Mouse (Mus musculus) forebrain, embryonic 16.5 days (tissue): ENCODE data around the gene Bbs9. TPM values are rescaled to one million over a fixed set of nuclear protein-coding genes. Genes with fewer than 3 reads are reported as not detected.

Source experiments
- ATAC-seq: fragments of 200-750 bp; cut with Nextera tagmentation; 2 replicates; pipeline ENCODE4 v1.8.0; 2017; ENCODE audit warnings: mild to moderate bottlenecking, moderate library complexity
- H3K27ac ChIP-seq: fragments of 300-500 bp; sonication (generic); 2 replicates; pipeline ENCODE4 v1.5.1; 2014; ENCODE audit warnings: low read length, control low read depth
- H3K27me3 ChIP-seq: fragments of 300-500 bp; sonication (generic); replicated peaks from 2 replicates; pipeline ENCODE4 v1.6.1; 2014; ENCODE audit warnings: low read length; ENCODE audit not compliant: control insufficient read depth, insufficient read depth
- H3K36me3 ChIP-seq: fragments of 300-500 bp; sonication (generic); 2 replicates; pipeline ENCODE4 v1.6.1; 2014; ENCODE audit not compliant: control insufficient read depth, insufficient read depth
- H3K4me1 ChIP-seq: fragments of 300-500 bp; sonication (generic); replicated peaks from 2 replicates; pipeline ENCODE4 v1.6.1; 2014; ENCODE audit warnings: low read length; ENCODE audit not compliant: control insufficient read depth, insufficient read depth
- H3K4me2 ChIP-seq: fragments of 300-500 bp; sonication (generic); 2 replicates; pipeline ENCODE4 v1.6.1; 2014; ENCODE audit warnings: mild to moderate bottlenecking, low read length, control low read depth
- H3K4me3 ChIP-seq: fragments of 300-500 bp; sonication (generic); replicated peaks from 2 replicates; pipeline ENCODE4 v1.5.1; 2014; ENCODE audit warnings: mild to moderate bottlenecking, low read length, control low read depth
- H3K9ac ChIP-seq: fragments of 300-500 bp; sonication (generic); replicated peaks from 2 replicates; pipeline ENCODE4 v1.6.1; 2014; ENCODE audit warnings: low read depth, low read length, control low read depth
- H3K9me3 ChIP-seq: fragments of 300-500 bp; sonication (generic); 2 replicates; pipeline ENCODE4 v1.6.1; 2016; ENCODE audit warnings: low read length; ENCODE audit not compliant: control insufficient read depth
- WGBS: fragments of 180-500 bp; shearing (Covaris S2); extraction: QIAGEN DNeasy Blood & Tissue Kit; methylation state at CpG from one replicate; pipeline ENCODE4 v1.1.7; 2014; 5-methylcytosine and 5-hydroxymethylcytosine counted together
- polyA plus RNA-seq: library from polyadenylated mRNA; unstranded; fragments of >200 nt; fragmentation: Nextera tagmentation; extraction: Ambion mirVana; gene quantifications from 2 replicates; pipeline ENCODE4 v1.2.1, GENCODE M21; 2015

Bbs9 gene
- polyA plus RNA-seq, 1 experiment from 2014 or later = 20.2 TPM

DNA sequence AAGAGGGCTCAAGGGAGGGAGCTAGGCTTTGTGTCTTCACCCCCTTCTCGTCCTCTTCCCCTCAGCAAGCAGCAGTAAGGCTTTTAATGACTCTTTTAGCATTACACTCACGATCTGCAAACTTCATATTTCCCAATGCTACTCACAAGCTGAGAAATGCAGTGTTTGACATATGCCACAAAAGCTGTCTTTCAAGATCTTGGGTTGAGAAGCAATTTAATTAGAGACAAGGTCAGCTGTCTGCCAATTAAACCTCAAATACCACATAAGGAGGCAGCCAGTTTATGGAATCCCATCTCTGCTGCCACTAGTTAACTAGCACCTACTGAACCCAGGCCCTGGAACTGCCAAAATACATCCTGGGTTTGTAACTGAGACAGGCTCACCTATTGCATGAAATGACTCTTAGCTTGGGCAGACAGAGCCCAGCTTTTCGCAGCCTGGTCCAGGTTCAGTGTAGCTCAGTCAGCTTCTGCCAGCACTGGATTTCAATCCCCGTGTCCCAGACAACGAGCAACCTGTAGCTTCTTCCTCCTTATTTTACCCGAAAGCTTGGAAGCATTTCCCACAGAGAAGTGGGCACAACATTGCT lies 278.7 kb downstream of the Bbs9 start:
- no peak for ATAC-seq
- Histone ChIP-seq H3K4me3 (no peak overlapping the region), H3K4me2 (no peak overlapping the region), H3K4me1 (peaks cover 8% of the 10 kb centered on the region), H3K36me3 (no peaks in the 10 kb centered on the region), H3K9me3 (no peaks in the 10 kb centered on the region), H3K27ac (no peak overlapping the region), H3K27me3 (no peaks in the 10 kb centered on the region), H3K9ac (no peak overlapping the region)
- 19% methylated on average over 6 of the region's 6 CpGs for WGBS

DNA sequence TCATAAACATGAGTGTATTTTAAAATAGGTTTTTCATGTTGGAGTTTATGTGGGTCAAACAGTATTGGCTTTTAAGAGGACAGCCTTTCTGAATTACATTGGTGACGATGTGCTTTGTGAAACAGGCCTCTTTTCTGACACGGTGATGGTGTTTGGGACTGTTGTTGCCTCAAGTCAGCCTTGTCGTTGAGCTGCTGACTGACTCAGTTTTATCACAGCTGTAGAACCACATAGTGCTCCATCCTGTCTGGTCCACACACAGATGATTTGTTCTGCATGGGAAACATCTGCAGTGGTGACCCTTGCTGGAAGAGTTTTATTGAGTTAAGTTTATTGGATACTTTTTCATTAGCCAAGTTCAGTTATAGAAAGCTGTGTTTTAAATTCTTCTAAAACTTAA lies 283.0 kb downstream of the Bbs9 start:
- Histone ChIP-seq H3K9me3 (no peaks in the 10 kb centered on the region), H3K4me1 (peaks cover 8% of the 10 kb centered on the region), H3K4me3 (no peak overlapping the region), H3K36me3 (no peaks in the 10 kb centered on the region), H3K27me3 (no peaks in the 10 kb centered on the region), H3K4me2 (no peak overlapping the region), H3K9ac (no peak overlapping the region), H3K27ac (no peak overlapping the region)
- 75% methylated on average over 3 of the region's 3 CpGs for WGBS
- no peak for ATAC-seq

- WGBS = 71% methylated on average over 3 of the region's 3 CpGs
Observed at GRCm38 (mm10) chr9:22759241-22759640, 283.7 kb downstream of the Bbs9 start.

GRCm38 (mm10) chr9:22760376-22760775 lies 284.9 kb downstream of the Bbs9 start:
- no peaks in the 10 kb centered on the region for H3K36me3 ChIP-seq
- no peaks in the 10 kb centered on the region for H3K27me3 ChIP-seq
- H3K9ac ChIP-seq = no peak overlapping the region
- no peak overlapping the region for H3K4me2 ChIP-seq
- no peak for ATAC-seq
- 54% methylated on average over 4 of the region's 4 CpGs for whole genome bisulfite sequencing
- H3K27ac ChIP-seq = no peak overlapping the region
- no peak overlapping the region for H3K4me3 ChIP-seq
- H3K9me3 ChIP-seq = no peaks in the 10 kb centered on the region
- no peaks in the 10 kb centered on the region for H3K4me1 ChIP-seq

More at GRCm38 (mm10) chr9:22759241-22759640, 283.7 kb downstream of the Bbs9 start:
- H3K9me3 ChIP-seq = no peaks in the 10 kb centered on the region
- no peak overlapping the region for H3K4me2 ChIP-seq
- H3K36me3 ChIP-seq = no peaks in the 10 kb centered on the region
- no peak overlapping the region for H3K4me3 ChIP-seq
- H3K27ac ChIP-seq = no peak overlapping the region
- H3K27me3 ChIP-seq = no peaks in the 10 kb centered on the region
- no peak overlapping the region for H3K9ac ChIP-seq
- no peak for ATAC-seq
- H3K4me1 ChIP-seq = 0 out of 2 replicates have a peak, but pooled peaks cover 1% of the 10 kb centered on the region

GRCm38 (mm10) chr9:22761487-22761886 lies 286.0 kb downstream of the Bbs9 start:
- no peaks in the 10 kb centered on the region for H3K27me3 ChIP-seq
- ATAC-seq = no peak
- H3K27ac ChIP-seq = no peak overlapping the region
- no peak overlapping the region for H3K4me3 ChIP-seq
- 87% methylated on average over 8 of the region's 8 CpGs for WGBS
- H3K4me1 ChIP-seq = no peaks in the 10 kb centered on the region
- no peaks in the 10 kb centered on the region for H3K9me3 ChIP-seq
- no peak overlapping the region for H3K4me2 ChIP-seq
- H3K36me3 ChIP-seq = no peaks in the 10 kb centered on the region
- no peak overlapping the region for H3K9ac ChIP-seq

DNA sequence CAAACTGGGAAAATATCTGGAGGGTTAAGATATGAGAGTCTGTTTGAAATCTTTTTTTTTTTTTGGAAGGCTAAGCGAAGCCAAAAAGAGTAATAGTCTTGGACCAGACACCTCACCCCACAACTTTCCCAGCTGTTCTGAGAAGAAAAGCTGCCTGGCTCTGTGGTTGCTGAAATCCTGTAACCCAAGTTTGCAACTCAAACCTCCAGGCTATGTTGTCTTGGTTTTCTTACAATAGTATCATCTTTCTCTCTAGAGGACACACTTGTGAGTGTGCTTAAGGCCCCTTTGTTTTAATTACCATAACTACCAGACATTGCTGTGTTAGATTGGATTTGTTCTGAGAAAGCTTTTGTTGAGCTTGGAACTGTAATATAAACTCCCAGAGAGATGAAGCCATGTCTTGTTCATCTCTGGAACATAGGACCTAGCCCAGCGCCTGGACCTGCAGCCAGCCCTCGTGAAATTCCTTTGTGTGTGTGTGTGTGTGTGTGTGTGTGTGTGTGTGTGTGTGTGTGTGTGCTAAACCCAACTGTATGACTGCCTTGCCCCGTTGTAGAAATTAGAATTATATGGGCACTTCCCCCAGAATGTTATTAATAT lies 290.2 kb downstream of the Bbs9 start:
- ATAC-seq = no peak
- 72% methylated on average over 4 of the region's 4 CpGs for WGBS
- Histone ChIP-seq H3K9me3 (no peaks in the 10 kb centered on the region), H3K4me3 (no peak overlapping the region), H3K4me2 (no peak overlapping the region), H3K4me1 (no peaks in the 10 kb centered on the region), H3K36me3 (no peaks in the 10 kb centered on the region), H3K27me3 (no peaks in the 10 kb centered on the region), H3K27ac (no peak overlapping the region), H3K9ac (no peak overlapping the region)

GRCm38 (mm10) chr9:22767154-22767553 lies 291.6 kb downstream of the Bbs9 start:
- Histone ChIP-seq H3K4me3 (no peak overlapping the region), H3K4me2 (no peak overlapping the region), H3K4me1 (no peaks in the 10 kb centered on the region), H3K27me3 (no peaks in the 10 kb centered on the region), H3K9me3 (no peaks in the 10 kb centered on the region), H3K27ac (no peak overlapping the region), H3K9ac (no peak overlapping the region), H3K36me3 (no peaks in the 10 kb centered on the region)
- 84% methylated on average over 5 of the region's 5 CpGs for WGBS
- no peak for ATAC-seq

DNA sequence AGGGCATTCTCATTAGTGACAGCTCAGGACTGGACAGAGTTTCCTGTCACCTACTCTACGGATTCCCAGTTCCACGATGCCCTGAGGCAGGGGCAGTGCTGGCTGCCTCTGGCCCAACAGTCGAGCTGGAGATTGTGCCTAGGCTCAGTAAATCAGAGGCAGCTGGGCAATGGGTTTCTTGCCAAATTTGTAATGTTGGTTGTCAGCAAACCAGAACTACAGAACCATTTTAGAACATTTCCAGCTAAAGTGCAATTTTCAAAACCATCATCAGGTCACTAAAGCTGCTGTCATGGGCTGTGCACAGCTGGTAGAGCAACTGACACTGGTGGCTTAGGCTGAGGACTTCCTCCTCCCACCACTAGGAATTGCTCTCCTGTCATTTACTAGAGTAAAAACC lies 292.3 kb downstream of the Bbs9 start:
- no peak overlapping the region for H3K9ac ChIP-seq
- no peaks in the 10 kb centered on the region for H3K27me3 ChIP-seq
- H3K27ac ChIP-seq = no peak overlapping the region
- WGBS = 73% methylated on average over 3 of the region's 3 CpGs
- no peak overlapping the region for H3K4me3 ChIP-seq
- no peak overlapping the region for H3K4me2 ChIP-seq
- H3K36me3 ChIP-seq = no peaks in the 10 kb centered on the region
- no peaks in the 10 kb centered on the region for H3K4me1 ChIP-seq
- no peaks in the 10 kb centered on the region for H3K9me3 ChIP-seq
- no peak for ATAC-seq

GRCm38 (mm10) chr9:22771785-22772184 lies 296.3 kb downstream of the Bbs9 start:
- Histone ChIP-seq H3K4me3 (no peak overlapping the region), H3K9ac (no peak overlapping the region), H3K27me3 (no peaks in the 10 kb centered on the region), H3K9me3 (no peaks in the 10 kb centered on the region), H3K36me3 (no peaks in the 10 kb centered on the region), H3K4me1 (no peaks in the 10 kb centered on the region), H3K4me2 (no peak overlapping the region), H3K27ac (no peak overlapping the region)
- 85% methylated on average over 3 of the region's 3 CpGs for WGBS
- ATAC-seq = no peak
